Mouse (Mus musculus) small intestine, adult 2 months (tissue): ENCODE measurements around the gene Icmt.

Experiments used
- CTCF ChIP-seq: fragments of 200-500 bp; IDR thresholded peaks from 2 replicates; pipeline ENCODE4 v1.5.1; 2012; ENCODE audit warnings: low read depth, mild to moderate bottlenecking, control low read depth, inconsistent platforms, low read length, moderate library complexity, mixed read lengths; ENCODE audit not compliant: insufficient replicate concordance, insufficient read length; ENCODE audit errors: extremely low read depth
- POLR2A ChIP-seq: fragments of 200-500 bp; IDR thresholded peaks from 2 replicates; pipeline ENCODE4 v1.6.1; 2012; ENCODE audit warnings: low read depth, mild to moderate bottlenecking, control low read depth, inconsistent platforms, low read length, moderate library complexity

DNA sequence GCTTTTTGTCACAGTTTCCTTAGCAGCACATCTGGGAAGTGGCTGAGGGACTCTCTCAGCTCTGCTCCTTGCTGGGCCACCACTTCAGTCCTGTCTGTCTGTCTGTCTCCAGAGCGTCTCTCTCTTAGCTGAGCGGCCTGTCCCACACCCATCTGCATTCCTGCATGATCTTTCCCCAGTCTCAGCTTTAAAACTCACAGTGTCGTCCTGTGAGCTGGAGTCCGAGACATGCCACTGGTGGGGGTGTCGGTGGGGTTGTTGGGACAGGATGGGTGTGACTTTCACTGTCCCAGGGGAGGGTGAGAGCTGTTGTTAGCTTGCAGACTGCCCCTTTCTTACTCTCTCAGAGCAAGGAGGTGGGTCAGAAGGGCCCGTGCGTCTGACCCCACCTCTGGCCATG, 58.6 kb downstream of the Icmt start:
- TF ChIP-seq CTCF (no peak), POLR2A (no peak)
